Mouse (Mus musculus) heart, embryonic 14.5 days (tissue): ENCODE data around the gene Tmem269. TPM values are rescaled to one million over a fixed set of nuclear protein-coding genes. Genes with fewer than 3 reads are reported as not detected.
A peak's percentile ranks its signal among the peaks of the same experiment; 100 is the strongest.

Source experiments
- ATAC-seq: fragments of 200-750 bp; cut with Nextera tagmentation; 2 replicates; pipeline ENCODE4 v1.8.0; 2017; ENCODE audit warnings: low read depth, moderate TSS enrichment; ENCODE audit not compliant: insufficient number of reproducible peaks, insufficient read depth, low FRiP score
- H3K27ac ChIP-seq, 2 experiments: fragments of 200-500 bp in 1 of 2; fragments of 300-500 bp in 1 of 2; sonication (generic) in 1 of 2; replicated peaks in 1 of 2; 2 replicates each; pipeline ENCODE4 v1.5.1; 2012 to 2014; ENCODE audit warnings: low read depth in 2 of 2, low read length in 2 of 2, control low read depth in 1 of 2, mild to moderate bottlenecking in 1 of 2, mixed read lengths in 1 of 2; ENCODE audit not compliant: control insufficient read depth in 1 of 2, insufficient read depth in 1 of 2
- H3K27me3 ChIP-seq: fragments of 300-500 bp; sonication (generic); 2 replicates; pipeline ENCODE4 v1.6.1; 2014; ENCODE audit warnings: mild to moderate bottlenecking, low read length, control low read depth; ENCODE audit not compliant: control insufficient read depth, insufficient read depth
- H3K36me3 ChIP-seq: fragments of 300-500 bp; sonication (generic); 2 replicates; pipeline ENCODE4 v1.6.1; 2014; ENCODE audit warnings: mild to moderate bottlenecking, control low read depth, low read length, mixed read lengths; ENCODE audit not compliant: control insufficient read depth, insufficient read depth
- H3K4me1 ChIP-seq, 2 experiments: fragments of 200-500 bp in 1 of 2; fragments of 300-500 bp in 1 of 2; sonication (generic) in 1 of 2; 2 replicates each; pipeline ENCODE4 v1.6.1; 2012 to 2014; ENCODE audit warnings: low read length in 2 of 2, control low read depth in 1 of 2, mixed read lengths in 1 of 2; ENCODE audit not compliant: control insufficient read depth in 2 of 2, insufficient read depth in 2 of 2
- H3K4me2 ChIP-seq: fragments of 300-500 bp; sonication (generic); 2 replicates; pipeline ENCODE4 v1.6.1; 2014; ENCODE audit warnings: mild to moderate bottlenecking, low read length
- H3K4me3 ChIP-seq, 2 experiments: fragments of 200-500 bp in 1 of 2; fragments of 300-500 bp in 1 of 2; sonication (generic) in 1 of 2; 2 replicates each; pipeline ENCODE4 v1.5.1; 2012 to 2014; ENCODE audit warnings: low read length in 2 of 2, mild to moderate bottlenecking in 2 of 2, control low read depth in 1 of 2, low read depth in 1 of 2, moderate library complexity in 1 of 2; ENCODE audit not compliant: control insufficient read depth in 1 of 2, insufficient read depth in 1 of 2
- H3K9ac ChIP-seq: fragments of 300-500 bp; sonication (generic); 2 replicates; pipeline ENCODE4 v1.6.1; 2014; ENCODE audit warnings: mild to moderate bottlenecking, low read length
- H3K9me3 ChIP-seq: fragments of 300-500 bp; sonication (generic); 2 replicates; pipeline ENCODE4 v1.6.1; 2016; ENCODE audit warnings: low read length, control low read depth; ENCODE audit not compliant: control insufficient read depth
- WGBS: fragments of 180-500 bp; shearing (Covaris S2); extraction: QIAGEN DNeasy Blood & Tissue Kit; methylation state at CpG from one replicate; pipeline ENCODE4 v1.1.7; 2014; 5-methylcytosine and 5-hydroxymethylcytosine counted together
- polyA plus RNA-seq: library from polyadenylated mRNA; unstranded; fragments of >200 nt; fragmentation: Nextera tagmentation; extraction: Ambion mirVana; gene quantifications from 2 replicates; pipeline ENCODE4 v1.2.1, GENCODE M21; 2014

Gene Tmem269
- polyA plus RNA-seq, 1 experiment from 2014 or later, result 0.19 TPM

GRCm38 (mm10) chr4:119204672-119205071 is 13.3 kb downstream of the Tmem269 start:
- Histone ChIP-seq H3K9ac (no peak overlapping the region), H3K27ac (no peak overlapping the region), H3K9me3 (no peaks in the 10 kb centered on the region), H3K27me3 (no peaks in the 10 kb centered on the region), H3K4me1 (no peaks in the 10 kb centered on the region), H3K36me3 (peaks cover 16% of the 10 kb centered on the region), H3K4me3 (no peak overlapping the region), H3K4me2 (no peak overlapping the region)
- 14% methylated on average over 8 of the region's 8 CpGs for WGBS
- no peak for ATAC-seq

GRCm38 (mm10) chr4:119198105-119198504 is 19.9 kb downstream of the Tmem269 start:
- H3K27ac ChIP-seq, result no peak overlapping the region
- 75% methylated on average over 6 of the region's 6 CpGs for WGBS
- no peak overlapping the region for H3K4me2 ChIP-seq
- H3K36me3 ChIP-seq, result peaks cover 30% of the 10 kb centered on the region
- peaks cover 9 to 22% of the 10 kb centered on the region in 2 experiments for H3K4me1 ChIP-seq
- H3K27me3 ChIP-seq, result no peaks in the 10 kb centered on the region
- no peak overlapping the region for H3K9ac ChIP-seq
- ATAC-seq, result no peak
- no peak overlapping the region for H3K4me3 ChIP-seq
- no peaks in the 10 kb centered on the region for H3K9me3 ChIP-seq

- H3K27me3 ChIP-seq, result no peaks in the 10 kb centered on the region
- H3K4me1 ChIP-seq, result peaks cover 9 to 22% of the 10 kb centered on the region in 2 experiments
- peak overlapping the region; percentile 90 for H3K9ac ChIP-seq
- no peaks in the 10 kb centered on the region for H3K9me3 ChIP-seq
- H3K27ac ChIP-seq, result peak overlapping the region; percentile 7 to 69; a peak in 2 of 4 replicates
- WGBS, result 12% methylated on average over 18 of the region's 18 CpGs
- peaks cover 19% of the 10 kb centered on the region for H3K36me3 ChIP-seq
- H3K4me3 ChIP-seq, result peak overlapping the region; percentile 68 to 91
- peak overlapping the region; percentile 81 for H3K4me2 ChIP-seq
- 0 out of 2 replicates have a peak, but pooled peaks have one; percentile 7 for ATAC-seq
These were observed 22.3 kb downstream of the Tmem269 start for GRCm38 (mm10) chr4:119195582-119196320.

- under 1% methylated on average over 29 of the region's 47 CpGs for WGBS
- ATAC-seq, result peak; percentile 94
- no peaks in the 10 kb centered on the region for H3K9me3 ChIP-seq
- no peaks in the 10 kb centered on the region for H3K27me3 ChIP-seq
- H3K4me1 ChIP-seq, result peaks cover 9 to 22% of the 10 kb centered on the region in 2 experiments
- H3K4me3 ChIP-seq, result peak within 1 kb of the TSS; percentile 68 to 91
- H3K36me3 ChIP-seq, result peaks cover 17% of the 10 kb centered on the region
- peak within 1 kb of the TSS; percentile 7 to 69; a peak in 2 of 4 replicates for H3K27ac ChIP-seq
- peak within 1 kb of the TSS; percentile 81 for H3K4me2 ChIP-seq
- H3K9ac ChIP-seq, result peak within 1 kb of the TSS; percentile 90
These were observed 23.0 kb downstream of the Tmem269 start, which contains the start of gene Svbp for GRCm38 (mm10) chr4:119194909-119195581. Svbp (plus strand) TSS chr4:119195306.

- Histone ChIP-seq H3K4me3 (no peak overlapping the region), H3K27me3 (no peaks in the 10 kb centered on the region; the same call in 1 of the 2 replicates), H3K4me1 (peaks cover 9 to 20% of the 10 kb centered on the region in 2 experiments), H3K4me2 (no peak overlapping the region), H3K36me3 (peaks cover 7% of the 10 kb centered on the region), H3K9ac (no peak overlapping the region), H3K27ac (no peak overlapping the region), H3K9me3 (no peaks in the 10 kb centered on the region)
- WGBS, result 80% methylated on average over 4 of the region's 4 CpGs
- no peak for ATAC-seq
These were observed 25.3 kb downstream of the Tmem269 start for GRCm38 (mm10) chr4:119192757-119193156.

GRCm38 (mm10) chr4:119191273-119191672 is 26.7 kb downstream of the Tmem269 start:
- Histone ChIP-seq H3K4me2 (no peak overlapping the region), H3K36me3 (no peaks in the 10 kb centered on the region), H3K9me3 (no peaks in the 10 kb centered on the region), H3K27me3 (no peaks in the 10 kb centered on the region; the same call in 1 of the 2 replicates), H3K4me3 (no peak overlapping the region), H3K4me1 (peaks cover 7 to 14% of the 10 kb centered on the region in 2 experiments), H3K27ac (no peak overlapping the region), H3K9ac (no peak overlapping the region)
- ATAC-seq, result no peak
- WGBS, result 74% methylated on average over 3 of the region's 3 CpGs

GRCm38 (mm10) chr4:119190618-119191017 is 27.4 kb downstream of the Tmem269 start:
- no peak overlapping the region for H3K4me3 ChIP-seq
- WGBS, result 61% methylated on average over 8 of the region's 8 CpGs
- ATAC-seq, result no peak
- no peaks in the 10 kb centered on the region; the same call in 1 of the 2 replicates for H3K27me3 ChIP-seq
- H3K36me3 ChIP-seq, result no peaks in the 10 kb centered on the region
- H3K4me2 ChIP-seq, result no peak overlapping the region
- no peak overlapping the region for H3K27ac ChIP-seq
- H3K4me1 ChIP-seq, result peaks cover under 1 to 8% of the 10 kb centered on the region in 2 experiments; a peak in 3 of 4 replicates
- H3K9ac ChIP-seq, result no peak overlapping the region
- H3K9me3 ChIP-seq, result no peaks in the 10 kb centered on the region
